Mouse (Mus musculus) embryonic fibroblast, embryonic 13.5 days (primary cell): Measurements from ENCODE around the gene Akain1.

ENCODE experiments used
- CTCF ChIP-seq: IDR thresholded peaks from 2 replicates; pipeline ENCODE4 v1.5.1; 2011; ENCODE audit warnings: mild to moderate bottlenecking, control low read depth, low read length, moderate library complexity, borderline replicate concordance; ENCODE audit not compliant: insufficient read depth
- POLR2A ChIP-seq: IDR thresholded peaks from 2 replicates; pipeline ENCODE4 v1.6.1; 2011; ENCODE audit warnings: low read depth, mild to moderate bottlenecking, control low read depth, low read length, moderate library complexity

DNA sequence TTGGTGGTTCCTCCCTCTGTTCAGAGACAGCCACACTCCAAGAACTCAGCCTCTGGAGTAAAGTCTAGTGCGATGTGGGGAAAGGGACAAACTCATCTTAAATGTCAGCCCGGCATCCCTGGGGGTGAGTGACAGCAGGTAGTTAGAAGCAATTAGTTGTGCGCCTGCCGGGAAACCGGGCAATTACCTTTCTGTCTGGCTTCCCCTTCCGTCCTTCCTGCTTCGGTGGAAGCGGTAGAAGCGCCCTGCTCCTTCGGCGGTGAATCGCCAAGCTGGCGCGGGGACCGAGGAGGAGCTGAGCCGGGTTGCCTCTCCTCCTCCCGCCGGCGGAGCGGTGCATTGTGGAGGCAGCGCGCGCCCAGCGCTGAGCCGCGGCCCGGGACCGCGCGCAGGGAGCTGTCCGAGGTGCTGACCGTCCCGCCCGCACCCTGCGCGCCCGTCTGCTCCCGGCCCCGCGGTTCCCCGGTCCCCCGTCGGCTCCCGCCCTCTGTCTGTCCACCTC is at the start of gene Akain1:
- TF ChIP-seq POLR2A (no peak), CTCF (no peak)
